Mouse (Mus musculus): ENCODE measurements around the gene Cnot8.

DNA sequence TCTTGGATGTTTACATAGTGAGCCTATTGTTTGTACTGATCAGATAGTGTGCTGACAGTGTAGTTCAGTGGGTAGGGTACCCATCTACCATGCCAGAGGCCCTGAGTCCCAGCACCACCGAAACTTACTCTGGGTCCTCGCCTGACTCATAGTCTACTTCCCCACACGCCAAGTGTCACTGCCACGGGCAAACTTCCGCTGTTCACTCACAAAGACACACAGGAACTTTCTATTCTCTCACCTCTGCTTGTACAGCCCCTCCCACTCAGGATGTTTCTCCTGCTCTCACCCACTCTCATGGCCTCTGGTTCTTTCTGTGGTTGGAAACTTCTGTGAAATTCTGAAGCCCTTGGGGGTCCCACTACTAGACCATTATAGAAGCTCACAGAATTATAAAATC is 7.8 kb upstream of the Cnot8 start:
- TF ChIP-seq TAL1 (IDR thresholded peaks at IDR 0.05; ENCODE audit: low read length) (no peak), GATA1 (IDR thresholded peaks at IDR 0.05; ENCODE audit: low read length) (no peak)

Measured in erythroblast, embryonic 14.5 days (primary cell).